Mouse (Mus musculus): ENCODE results near the gene Pycard. TPM values are rescaled to one million over a fixed set of nuclear protein-coding genes. Genes with fewer than 3 reads are reported as not detected.
A peak's percentile ranks its signal among the peaks of the same experiment; 100 is the strongest.

The Pycard gene
- polyA plus RNA-seq, 1 experiment = 126 TPM

- no peak for TF ChIP-seq CTCF (IDR thresholded peaks at IDR 0.05; ENCODE audit: low read depth, low read length)
- TF ChIP-seq POLR2A (IDR thresholded peaks at IDR 0.05; ENCODE audit: borderline replicate concordance, low read depth, low read length) = no peak
- Histone ChIP-seq H3K27ac (ENCODE audit: insufficient read depth, low read depth, low read length) (no peak overlapping the region), H3K4me3 (ENCODE audit: insufficient read depth, low read length) (no peak overlapping the region), H3K4me1 (ENCODE audit: control insufficient read depth, insufficient read depth, low read length) (peaks cover 22% of the 10 kb centered on the region)
Observed at GRCm38 (mm10) chr7:128004150-128004486, 10.5 kb upstream of the Pycard start.

GRCm38 (mm10) chr7:128003688-128004087 lies 10.0 kb upstream of the Pycard start, which contains the start of gene Trim72:
Gene Trim72, plus strand, starts transcription at chr7:128003949.
- peaks cover 25% of the 10 kb centered on the region for H3K4me1 ChIP-seq (ENCODE audit: control insufficient read depth, insufficient read depth, low read length)
- TF ChIP-seq CTCF (IDR thresholded peaks at IDR 0.05; ENCODE audit: low read depth, low read length) = no peak
- no peak for TF ChIP-seq POLR2A (IDR thresholded peaks at IDR 0.05; ENCODE audit: borderline replicate concordance, low read depth, low read length)
- H3K27ac ChIP-seq (ENCODE audit: insufficient read depth, low read depth, low read length) = no peak within 1 kb of the TSS
- H3K4me3 ChIP-seq (ENCODE audit: insufficient read depth, low read length) = no peak within 1 kb of the TSS

- Histone ChIP-seq H3K4me3 (ENCODE audit: insufficient read depth, low read length) (no peak overlapping the region), H3K27ac (ENCODE audit: insufficient read depth, low read depth, low read length) (no peak overlapping the region), H3K4me1 (ENCODE audit: control insufficient read depth, insufficient read depth, low read length) (peaks cover 26% of the 10 kb centered on the region)
- TF ChIP-seq POLR2A (IDR thresholded peaks at IDR 0.05; ENCODE audit: borderline replicate concordance, low read depth, low read length) (no peak), CTCF (IDR thresholded peaks at IDR 0.05; ENCODE audit: low read depth, low read length) (no peak)
Observed at GRCm38 (mm10) chr7:128003098-128003497, 9.4 kb upstream of the Pycard start.

- Histone ChIP-seq H3K4me1 (ENCODE audit: control insufficient read depth, insufficient read depth, low read length) (peaks cover 29% of the 10 kb centered on the region), H3K4me3 (ENCODE audit: insufficient read depth, low read length) (no peak overlapping the region), H3K27ac (ENCODE audit: insufficient read depth, low read depth, low read length) (no peak overlapping the region)
- no peak for TF ChIP-seq POLR2A (IDR thresholded peaks at IDR 0.05; ENCODE audit: borderline replicate concordance, low read depth, low read length)
- TF ChIP-seq CTCF (IDR thresholded peaks at IDR 0.05; ENCODE audit: low read depth, low read length) = no peak
Observed at GRCm38 (mm10) chr7:128000068-128000950, 6.6 kb upstream of the Pycard start.

GRCm38 (mm10) chr7:127999436-127999835 lies 5.8 kb upstream of the Pycard start:
- Histone ChIP-seq H3K4me1 (ENCODE audit: control insufficient read depth, insufficient read depth, low read length) (peaks cover 29% of the 10 kb centered on the region), H3K4me3 (ENCODE audit: insufficient read depth, low read length) (no peak overlapping the region), H3K27ac (ENCODE audit: insufficient read depth, low read depth, low read length) (no peak overlapping the region)
- TF ChIP-seq POLR2A (IDR thresholded peaks at IDR 0.05; ENCODE audit: borderline replicate concordance, low read depth, low read length) = no peak
- no peak for TF ChIP-seq CTCF (IDR thresholded peaks at IDR 0.05; ENCODE audit: low read depth, low read length)

- peaks cover 12% of the 10 kb centered on the region for H3K4me1 ChIP-seq (ENCODE audit: control insufficient read depth, insufficient read depth, low read length)
- peak overlapping the region; percentile 69 for H3K27ac ChIP-seq (ENCODE audit: insufficient read depth, low read depth, low read length)
- peak overlapping the region; percentile 80 for H3K4me3 ChIP-seq (ENCODE audit: insufficient read depth, low read length)
- TF ChIP-seq CTCF (IDR thresholded peaks at IDR 0.05; ENCODE audit: low read depth, low read length) (no peak), POLR2A (IDR thresholded peaks at IDR 0.05; ENCODE audit: borderline replicate concordance, low read depth, low read length) (no peak)
Observed at GRCm38 (mm10) chr7:127992488-127993340, 953 bp downstream of the Pycard start.

- Histone ChIP-seq H3K4me3 (ENCODE audit: insufficient read depth, low read length) (peak overlapping the region; percentile 80), H3K4me1 (ENCODE audit: control insufficient read depth, insufficient read depth, low read length) (peaks cover 8% of the 10 kb centered on the region), H3K27ac (ENCODE audit: insufficient read depth, low read depth, low read length) (no peak overlapping the region)
- TF ChIP-seq CTCF (IDR thresholded peaks at IDR 0.05; ENCODE audit: low read depth, low read length) (peak; percentile 33), POLR2A (IDR thresholded peaks at IDR 0.05; ENCODE audit: borderline replicate concordance, low read depth, low read length) (no peak)
Observed at GRCm38 (mm10) chr7:127991643-127992487, 1.8 kb downstream of the Pycard start.

GRCm38 (mm10) chr7:127988904-127989303 lies 4.8 kb downstream of the Pycard start:
- H3K4me3 ChIP-seq (ENCODE audit: insufficient read depth, low read length) = no peak overlapping the region
- TF ChIP-seq POLR2A (IDR thresholded peaks at IDR 0.05; ENCODE audit: borderline replicate concordance, low read depth, low read length) = no peak
- TF ChIP-seq CTCF (IDR thresholded peaks at IDR 0.05; ENCODE audit: low read depth, low read length) = no peak
- H3K4me1 ChIP-seq (ENCODE audit: control insufficient read depth, insufficient read depth, low read length) = peaks cover 6% of the 10 kb centered on the region
- H3K27ac ChIP-seq (ENCODE audit: insufficient read depth, low read depth, low read length) = no peak overlapping the region

- no peak overlapping the region for H3K4me3 ChIP-seq (ENCODE audit: insufficient read depth, low read length)
- H3K4me1 ChIP-seq (ENCODE audit: control insufficient read depth, insufficient read depth, low read length) = no peaks in the 10 kb centered on the region
- TF ChIP-seq CTCF (IDR thresholded peaks at IDR 0.05; ENCODE audit: low read depth, low read length) (no peak), POLR2A (IDR thresholded peaks at IDR 0.05; ENCODE audit: borderline replicate concordance, low read depth, low read length) (no peak)
- H3K27ac ChIP-seq (ENCODE audit: insufficient read depth, low read depth, low read length) = no peak overlapping the region
Observed at GRCm38 (mm10) chr7:127980606-127981005, 13.1 kb downstream of the Pycard start.

Data from bone marrow macrophage, adult 2 months (primary cell).